Mouse (Mus musculus): ENCODE measurements around the gene Rrp12. TPM values are rescaled to one million over a fixed set of nuclear protein-coding genes. Genes with fewer than 3 reads are reported as not detected.

Rrp12 gene
- polyA plus RNA-seq, 1 experiment from 2014 or later = 36.3 TPM

DNA sequence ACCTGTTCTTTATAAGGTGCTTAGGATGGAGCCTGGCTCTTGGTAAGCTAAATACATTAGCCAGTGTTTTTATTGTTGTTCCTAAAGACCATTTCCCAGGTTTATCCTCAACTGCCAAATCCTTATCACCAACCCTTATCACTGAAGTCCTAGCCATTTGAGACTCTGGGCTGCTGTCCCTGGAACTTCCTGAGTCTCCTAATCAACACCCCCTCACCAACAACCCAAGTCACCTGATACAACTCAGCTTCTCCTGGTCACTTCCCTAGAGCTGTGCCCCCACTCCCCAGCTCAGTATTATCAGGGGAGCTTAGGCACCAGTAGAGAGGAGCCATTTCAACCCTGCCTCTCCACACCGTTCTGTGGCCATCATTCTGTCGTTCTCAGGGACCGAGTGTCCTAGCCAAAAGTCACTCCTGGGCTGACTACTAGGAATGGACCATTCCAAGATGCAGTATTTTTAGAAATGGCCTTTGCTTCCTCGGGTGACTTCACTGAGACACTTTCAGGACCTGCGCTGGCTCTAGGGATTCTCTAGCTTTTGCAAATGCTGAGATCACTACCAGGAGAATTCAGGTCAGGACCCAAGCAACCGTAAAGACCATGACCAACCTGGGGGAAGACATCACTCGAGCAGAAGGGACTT lies 54.7 kb downstream of the Rrp12 start:
- no peaks in the 10 kb centered on the region for H3K9me3 ChIP-seq
- peaks cover 28% of the 10 kb centered on the region for H3K4me1 ChIP-seq
- peaks cover 17% of the 10 kb centered on the region for H3K27me3 ChIP-seq (replicated peaks; ENCODE audit: low read depth, poor library complexity, severe bottlenecking)
- H3K27ac ChIP-seq (replicated peaks) = no peak overlapping the region
- DNase-seq (ENCODE audit: low spot score) = no peak
- 80% methylated on average over 7 of the region's 7 CpGs for WGBS
- H3K4me3 ChIP-seq = no peak overlapping the region
- no peaks in the 10 kb centered on the region for H3K36me3 ChIP-seq (replicated peaks)

DNA sequence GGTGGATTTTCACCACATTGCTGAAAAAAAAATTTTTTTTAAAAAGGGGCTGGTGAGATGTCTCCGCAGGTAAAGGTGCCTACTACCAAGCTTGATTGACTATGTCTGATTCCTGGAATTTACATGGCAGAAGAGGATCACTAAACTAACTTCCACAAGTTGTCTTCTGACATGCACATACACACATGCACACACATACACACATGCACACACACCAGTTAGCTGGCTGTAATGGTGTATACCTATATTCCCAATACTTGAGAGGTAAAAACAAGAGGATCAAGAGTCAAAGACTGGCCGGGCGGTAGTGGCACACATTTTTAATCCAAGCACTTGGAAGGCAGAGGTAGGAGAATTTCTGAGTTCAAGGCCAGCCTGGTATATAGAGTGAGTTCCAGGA lies 56.3 kb downstream of the Rrp12 start:
- H3K36me3 ChIP-seq (replicated peaks) = no peaks in the 10 kb centered on the region
- peaks cover 35% of the 10 kb centered on the region for H3K4me1 ChIP-seq
- no peak overlapping the region for H3K27ac ChIP-seq (replicated peaks)
- DNase-seq (ENCODE audit: low spot score) = no peak
- 95% methylated on average over 3 of the region's 3 CpGs for WGBS
- no peak overlapping the region for H3K4me3 ChIP-seq
- H3K27me3 ChIP-seq (replicated peaks; ENCODE audit: low read depth, poor library complexity, severe bottlenecking) = peaks cover 4% of the 10 kb centered on the region; the same call in 1 of the 2 replicates
- no peaks in the 10 kb centered on the region for H3K9me3 ChIP-seq

DNA sequence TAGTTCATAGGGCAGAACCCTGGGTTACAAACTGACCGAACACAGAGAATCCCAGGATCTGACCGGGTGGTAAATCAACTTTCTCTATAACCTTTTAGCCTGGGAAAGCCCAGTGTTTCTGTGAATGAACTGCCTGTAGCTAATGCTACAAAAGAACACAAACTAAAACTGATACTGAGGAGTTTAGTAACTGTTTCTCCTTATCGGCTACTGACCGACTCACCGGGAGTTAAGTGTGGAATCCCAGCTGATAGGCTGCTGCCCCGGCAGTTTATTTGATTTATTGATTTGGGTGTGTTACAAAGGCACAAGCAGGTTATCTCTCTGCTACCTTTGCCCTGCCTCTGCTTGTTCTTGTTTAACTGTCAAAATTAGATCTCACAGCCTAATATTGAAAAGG lies 57.2 kb downstream of the Rrp12 start:
- 86% methylated on average over 6 of the region's 6 CpGs for WGBS
- H3K36me3 ChIP-seq (replicated peaks) = no peaks in the 10 kb centered on the region
- DNase-seq (ENCODE audit: low spot score) = no peak
- H3K27ac ChIP-seq (replicated peaks) = no peak overlapping the region
- no peak overlapping the region for H3K4me3 ChIP-seq
- no peaks in the 10 kb centered on the region for H3K9me3 ChIP-seq
- peaks cover 3% of the 10 kb centered on the region; the same call in 1 of the 2 replicates for H3K27me3 ChIP-seq (replicated peaks; ENCODE audit: low read depth, poor library complexity, severe bottlenecking)
- peaks cover 35% of the 10 kb centered on the region for H3K4me1 ChIP-seq

DNA sequence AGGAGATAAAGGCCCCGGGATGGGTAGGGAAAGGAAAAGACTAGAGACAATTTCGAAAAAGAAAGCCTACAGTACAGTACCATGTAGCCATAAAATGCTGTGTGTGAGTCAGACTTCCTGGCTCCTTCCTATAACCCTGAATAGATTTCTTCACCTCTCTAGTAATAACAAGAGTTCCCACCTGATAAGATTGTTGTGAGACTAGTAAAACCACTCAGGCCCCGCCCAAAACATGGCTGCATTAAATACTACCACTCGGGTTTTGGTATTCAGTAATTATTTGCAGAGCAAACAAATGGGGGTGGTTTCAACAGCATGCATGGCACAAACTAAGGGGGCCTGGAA lies 58.1 kb downstream of the Rrp12 start:
- WGBS = 70% methylated on average over 4 of the region's 4 CpGs
- no peaks in the 10 kb centered on the region for H3K36me3 ChIP-seq (replicated peaks)
- H3K27me3 ChIP-seq (replicated peaks; ENCODE audit: low read depth, poor library complexity, severe bottlenecking) = peaks cover 12% of the 10 kb centered on the region
- H3K27ac ChIP-seq (replicated peaks) = no peak overlapping the region
- H3K4me3 ChIP-seq = no peak overlapping the region
- H3K4me1 ChIP-seq = peaks cover 40% of the 10 kb centered on the region
- no peak for DNase-seq (ENCODE audit: low spot score)
- H3K9me3 ChIP-seq = no peaks in the 10 kb centered on the region

DNA sequence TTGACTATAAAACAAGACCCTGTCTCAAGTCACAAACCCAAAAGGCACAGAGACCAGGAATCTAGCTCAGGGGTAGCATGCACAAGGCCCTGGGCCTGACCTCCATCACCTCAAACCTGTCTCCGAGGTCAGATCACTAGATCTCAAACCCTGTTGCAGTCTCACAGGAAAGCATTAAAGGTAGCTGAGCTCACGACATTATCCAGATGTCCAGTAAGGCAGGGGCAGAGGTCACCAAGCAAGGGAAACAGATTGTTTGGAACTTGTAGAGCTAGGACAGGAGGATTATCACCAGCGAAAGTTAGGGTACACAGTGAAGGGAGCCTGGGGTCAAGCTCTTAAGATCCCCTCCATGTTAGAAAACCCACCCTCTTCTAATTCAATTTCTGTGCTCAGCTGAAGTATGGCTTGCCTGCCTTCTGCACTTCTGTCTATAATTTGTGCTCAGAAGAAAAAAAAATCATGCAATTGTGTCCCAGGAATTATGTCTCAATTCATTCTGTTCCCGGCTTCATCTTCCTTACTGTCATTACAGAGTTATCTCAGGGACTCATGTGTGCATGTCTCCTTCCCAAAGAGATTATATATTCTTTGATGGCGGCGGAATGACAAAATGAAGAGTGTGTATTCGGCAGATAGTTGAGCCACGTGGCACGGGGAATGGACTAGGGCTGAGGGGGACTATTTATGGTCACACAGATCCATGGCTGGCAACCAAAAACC lies 58.6 kb downstream of the Rrp12 start:
- Histone ChIP-seq H3K9me3 (no peaks in the 10 kb centered on the region), H3K4me3 (no peak overlapping the region), H3K36me3 (replicated peaks) (no peaks in the 10 kb centered on the region), H3K27me3 (replicated peaks; ENCODE audit: low read depth, poor library complexity, severe bottlenecking) (peaks cover 18% of the 10 kb centered on the region), H3K4me1 (peaks cover 45% of the 10 kb centered on the region), H3K27ac (replicated peaks) (no peak overlapping the region)
- DNase-seq (ENCODE audit: low spot score) = no peak
- WGBS = 66% methylated on average over 9 of the region's 9 CpGs

DNA sequence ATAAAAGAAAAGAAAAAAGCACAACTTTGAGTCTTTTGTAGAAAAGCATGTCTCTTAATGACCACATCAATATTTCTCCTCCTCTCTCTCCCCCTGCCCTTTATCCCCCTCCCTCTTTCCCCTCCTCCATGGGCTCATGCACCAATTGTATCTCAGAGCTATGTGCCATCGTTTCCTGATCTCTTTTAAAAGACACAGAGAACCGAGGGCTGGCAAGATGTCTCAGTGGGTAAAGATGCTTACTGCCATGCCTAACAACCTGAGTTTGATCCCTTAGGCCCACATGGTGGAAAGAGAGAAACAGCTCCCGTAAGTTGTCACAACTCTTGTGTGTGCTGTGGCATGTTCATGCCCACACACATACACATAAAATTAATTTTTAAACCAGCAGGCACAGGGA lies 59.3 kb downstream of the Rrp12 start:
- Histone ChIP-seq H3K36me3 (replicated peaks) (no peaks in the 10 kb centered on the region), H3K9me3 (no peaks in the 10 kb centered on the region), H3K4me3 (no peak overlapping the region), H3K27me3 (replicated peaks; ENCODE audit: low read depth, poor library complexity, severe bottlenecking) (peaks cover 24% of the 10 kb centered on the region), H3K27ac (replicated peaks) (no peak overlapping the region), H3K4me1 (peaks cover 52% of the 10 kb centered on the region)
- WGBS = 52% methylated on average over 3 of the region's 3 CpGs
- DNase-seq (ENCODE audit: low spot score) = no peak

DNA sequence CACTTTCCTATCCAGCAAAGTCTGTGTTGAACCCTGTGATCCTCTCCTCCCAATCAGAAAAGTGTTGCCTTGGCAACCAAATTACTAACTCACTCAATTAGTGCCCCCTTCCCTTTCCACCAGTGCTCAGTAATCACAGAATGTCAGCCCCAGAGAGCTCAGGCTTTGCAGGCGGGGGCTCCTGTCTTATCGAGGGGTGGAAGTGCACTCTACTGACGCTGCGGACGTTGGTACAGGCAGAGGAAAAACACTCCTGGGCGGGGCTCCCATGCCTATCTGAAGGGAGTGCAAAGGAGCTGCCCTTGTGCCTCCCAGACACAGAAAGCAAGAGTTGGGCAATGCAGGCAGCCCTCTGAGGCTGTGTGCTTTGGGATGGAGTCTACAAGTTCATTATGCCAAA lies 60.2 kb downstream of the Rrp12 start:
- peak overlapping the region; percentile 63; the same call in 1 of the 2 replicates for H3K27ac ChIP-seq (replicated peaks)
- WGBS = 4% methylated on average over 6 of the region's 6 CpGs
- no peaks in the 10 kb centered on the region for H3K9me3 ChIP-seq
- peaks cover 61% of the 10 kb centered on the region for H3K4me1 ChIP-seq
- H3K27me3 ChIP-seq (replicated peaks; ENCODE audit: low read depth, poor library complexity, severe bottlenecking) = peaks cover 31% of the 10 kb centered on the region
- H3K36me3 ChIP-seq (replicated peaks) = no peaks in the 10 kb centered on the region
- H3K4me3 ChIP-seq = peak overlapping the region; percentile 40; the same call in 1 of the 2 replicates
- DNase-seq (ENCODE audit: low spot score) = peak; percentile 61

DNA sequence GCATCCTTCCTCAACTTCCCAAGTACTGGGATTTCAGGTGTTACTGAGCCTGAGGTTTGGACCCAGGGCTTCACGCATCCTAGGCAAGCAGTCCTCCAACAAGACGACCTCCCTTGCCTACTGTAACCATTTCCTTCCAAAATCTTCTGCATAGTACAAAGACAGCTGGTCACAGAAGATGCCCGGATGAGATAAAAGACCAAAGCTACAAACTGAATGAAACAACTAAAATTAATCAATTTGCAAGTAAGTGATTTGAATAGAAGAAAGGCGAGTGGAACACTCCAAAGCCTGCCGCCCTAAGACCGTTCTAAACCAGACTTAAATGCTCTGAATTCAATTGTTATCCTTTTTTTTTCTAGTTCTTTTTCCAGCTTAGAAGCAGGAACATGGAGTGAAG lies 60.6 kb downstream of the Rrp12 start:
- Histone ChIP-seq H3K9me3 (no peaks in the 10 kb centered on the region), H3K4me1 (peaks cover 65% of the 10 kb centered on the region), H3K36me3 (replicated peaks) (no peaks in the 10 kb centered on the region), H3K4me3 (peak overlapping the region; percentile 40; the same call in 1 of the 2 replicates), H3K27me3 (replicated peaks; ENCODE audit: low read depth, poor library complexity, severe bottlenecking) (peaks cover 35% of the 10 kb centered on the region), H3K27ac (replicated peaks) (no peak overlapping the region)
- no peak for DNase-seq (ENCODE audit: low spot score)
- 58% methylated on average over 6 of the region's 6 CpGs for WGBS

DNA sequence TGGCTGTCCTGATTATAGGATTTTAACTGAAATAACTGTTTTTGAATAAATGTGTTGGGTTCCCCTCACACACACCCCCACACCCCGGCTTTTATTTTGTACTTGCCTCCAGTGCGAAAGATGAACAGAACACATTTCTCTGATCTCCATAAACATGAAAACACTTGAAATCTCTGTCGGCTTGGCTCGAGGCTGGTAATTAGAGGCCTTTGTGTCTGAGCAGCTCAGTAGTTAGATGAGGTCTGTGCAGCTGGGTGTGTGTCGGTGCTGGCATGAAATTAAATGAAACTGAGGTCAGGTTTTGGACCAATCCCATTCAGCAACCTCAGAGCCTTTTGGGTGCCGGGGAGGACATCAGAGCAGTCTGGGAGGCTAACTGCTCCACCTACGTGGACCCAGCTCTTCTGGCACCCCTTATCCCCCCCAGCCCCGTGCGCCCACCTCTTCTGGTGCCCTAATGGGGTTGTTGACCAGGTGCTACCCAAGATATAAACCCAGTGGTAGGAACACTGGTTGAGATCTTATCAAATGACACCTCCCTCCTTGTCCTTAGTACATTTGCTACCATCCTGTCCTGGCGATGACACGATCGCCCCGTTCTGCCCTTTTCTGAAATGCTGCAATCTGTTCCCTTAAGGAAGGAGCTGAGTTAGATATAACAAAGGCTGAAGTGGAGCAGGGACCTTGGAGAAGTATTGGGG lies 63.3 kb downstream of the Rrp12 start:
- H3K27me3 ChIP-seq (replicated peaks; ENCODE audit: low read depth, poor library complexity, severe bottlenecking) = peaks cover 38% of the 10 kb centered on the region
- 0 out of 2 replicates have a peak overlapping the region, but pooled peaks have one; percentile 6 for H3K4me3 ChIP-seq
- H3K9me3 ChIP-seq = no peaks in the 10 kb centered on the region
- DNase-seq (ENCODE audit: low spot score) = no peak
- H3K36me3 ChIP-seq (replicated peaks) = no peaks in the 10 kb centered on the region
- peaks cover 65% of the 10 kb centered on the region for H3K4me1 ChIP-seq
- peak overlapping the region; percentile 19; the same call in 1 of the 2 replicates for H3K27ac ChIP-seq (replicated peaks)
- WGBS = 69% methylated on average over 13 of the region's 13 CpGs

DNA sequence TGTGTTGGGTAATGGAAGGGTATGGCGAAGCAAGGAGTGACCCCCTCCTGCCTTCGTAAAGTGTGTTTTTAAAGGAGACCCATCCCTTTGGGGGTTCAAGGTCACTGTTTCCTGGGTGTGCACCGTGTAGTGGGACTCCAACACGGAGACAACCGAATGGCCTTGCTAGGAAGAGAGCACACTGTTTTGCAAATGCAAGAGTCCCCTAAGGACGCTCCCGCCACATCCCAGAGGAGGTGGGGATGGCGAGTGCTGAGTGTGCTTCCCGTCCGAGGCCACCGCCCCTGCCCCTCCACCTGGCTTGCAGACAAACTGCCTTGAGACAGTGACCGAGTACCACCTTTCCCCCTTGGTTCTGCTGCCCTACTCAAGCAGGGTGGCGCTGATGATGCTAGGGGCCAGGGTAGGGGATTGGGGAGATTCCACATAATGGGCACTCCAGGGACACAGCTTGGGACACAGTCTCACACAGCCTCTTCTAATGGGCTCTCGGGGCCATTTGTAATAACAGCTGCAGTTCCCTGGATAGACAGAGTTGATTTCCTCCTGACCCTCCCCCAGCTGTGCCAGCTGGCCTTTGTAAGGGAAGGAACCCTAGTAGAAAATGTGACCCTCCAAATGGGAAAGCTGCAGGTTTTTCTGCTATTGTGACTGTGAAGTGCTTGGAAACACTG lies 64.1 kb downstream of the Rrp12 start:
- peak overlapping the region; percentile 84 for H3K4me3 ChIP-seq

DNA sequence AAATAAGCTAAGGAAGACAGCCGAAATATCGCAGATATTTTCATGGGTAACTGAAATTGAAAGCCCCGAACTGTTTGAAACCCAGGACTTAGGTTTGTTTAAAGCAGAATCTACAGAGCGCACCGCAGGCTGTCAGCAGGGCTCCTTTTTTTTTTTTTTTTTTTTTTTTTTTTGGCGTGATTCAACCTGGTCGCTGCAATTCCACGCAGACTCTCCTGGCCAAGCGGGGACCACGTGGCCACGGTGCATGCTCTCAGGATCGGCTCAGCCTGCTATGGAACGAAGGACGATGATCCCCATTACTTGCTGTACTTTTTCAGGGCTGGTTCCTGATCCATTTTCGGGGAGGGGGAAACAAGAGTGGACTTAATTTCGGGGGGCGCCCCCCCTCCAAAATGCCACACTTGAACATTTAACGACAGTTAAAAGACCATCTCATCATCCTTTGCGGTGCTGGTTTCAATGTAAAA lies 64.8 kb downstream of the Rrp12 start:
- H3K27ac ChIP-seq (replicated peaks) = no peak overlapping the region; the same call in 1 of the 2 replicates
- under 1% methylated on average over 19 of the region's 19 CpGs for WGBS

More for the DNA sequence above, 64.1 kb downstream of the Rrp12 start:
- H3K36me3 ChIP-seq (replicated peaks) = no peaks in the 10 kb centered on the region
- peaks cover 57% of the 10 kb centered on the region for H3K4me1 ChIP-seq
- H3K27me3 ChIP-seq (replicated peaks; ENCODE audit: low read depth, poor library complexity, severe bottlenecking) = peaks cover 38% of the 10 kb centered on the region
- peak; percentile 32 for DNase-seq (ENCODE audit: low spot score)
- WGBS = 4% methylated on average over 14 of the region's 14 CpGs
- no peaks in the 10 kb centered on the region for H3K9me3 ChIP-seq
- H3K27ac ChIP-seq (replicated peaks) = no peak overlapping the region; the same call in 1 of the 2 replicates

More for the DNA sequence above, 64.8 kb downstream of the Rrp12 start:
- no peaks in the 10 kb centered on the region for H3K36me3 ChIP-seq (replicated peaks)
- DNase-seq (ENCODE audit: low spot score) = peak; percentile 50
- peak overlapping the region; percentile 84 for H3K4me3 ChIP-seq
- H3K27me3 ChIP-seq (replicated peaks; ENCODE audit: low read depth, poor library complexity, severe bottlenecking) = peaks cover 38% of the 10 kb centered on the region
- no peaks in the 10 kb centered on the region for H3K9me3 ChIP-seq
- H3K4me1 ChIP-seq = peaks cover 50% of the 10 kb centered on the region
